Mouse (Mus musculus) MEL (cell line): ENCODE measurements around the gene Trim14.
A peak's percentile ranks its signal among the peaks of the same experiment; 100 is the strongest.

ENCODE experiments used
- CTCF ChIP-seq, 3 experiments: IDR thresholded peaks in 2 of 3; conservative IDR thresholded peaks in 1 of 3; 2 replicates each; pipeline ENCODE4 v1.5.1; 2011 to 2012; ENCODE audit warnings: low read length in 3 of 3, low read depth in 2 of 3, mild to moderate bottlenecking in 2 of 3, improper control_type of control experiment in 1 of 3, inconsistent platforms in 1 of 3, mixed read lengths in 1 of 3, moderate library complexity in 1 of 3; ENCODE audit not compliant: control insufficient read depth in 1 of 3, insufficient read depth in 1 of 3, poor library complexity in 1 of 3, severe bottlenecking in 1 of 3
- ELF1 ChIP-seq: IDR thresholded peaks from 2 replicates; pipeline ENCODE4 v1.6.1; 2014; ENCODE audit warnings: low read depth, mild to moderate bottlenecking, inconsistent platforms, low read length, improper control_type of control experiment, moderate library complexity
- KAT2A ChIP-seq: conservative IDR thresholded peaks from 2 replicates; pipeline ENCODE4 v1.6.1; 2012; ENCODE audit warnings: low read depth, low read length, improper control_type of control experiment, inconsistent platforms
- POLR2A ChIP-seq, 2 experiments: IDR thresholded peaks; 2 replicates each; pipeline ENCODE4 v1.6.1; 2011 to 2012; ENCODE audit warnings: low read length in 2 of 2, mild to moderate bottlenecking in 2 of 2, control low read depth in 1 of 2, improper control_type of control experiment in 1 of 2, low read depth in 1 of 2, moderate library complexity in 1 of 2; ENCODE audit not compliant: control insufficient read depth in 1 of 2, insufficient read depth in 1 of 2, poor library complexity in 1 of 2
- RAD21 ChIP-seq: IDR thresholded peaks from 2 replicates; pipeline ENCODE4 v1.6.1; 2011; ENCODE audit warnings: mild to moderate bottlenecking, low read depth, low read length, improper control_type of control experiment
- TCF12 ChIP-seq: IDR thresholded peaks from 2 replicates; pipeline ENCODE4 v1.6.1; 2014; ENCODE audit warnings: low read depth, mild to moderate bottlenecking, inconsistent platforms, low read length, improper control_type of control experiment, moderate library complexity
- ZC3H11A ChIP-seq: IDR thresholded peaks from 2 replicates; pipeline ENCODE4 v1.6.1; 2012; ENCODE audit warnings: low read depth, mild to moderate bottlenecking, inconsistent platforms, low read length, improper control_type of control experiment
- ZMIZ1 ChIP-seq: IDR thresholded peaks from 2 replicates; pipeline ENCODE4 v1.6.1; 2012; ENCODE audit warnings: low read depth, mild to moderate bottlenecking, inconsistent platforms, low read length, improper control_type of control experiment, moderate library complexity

DNA sequence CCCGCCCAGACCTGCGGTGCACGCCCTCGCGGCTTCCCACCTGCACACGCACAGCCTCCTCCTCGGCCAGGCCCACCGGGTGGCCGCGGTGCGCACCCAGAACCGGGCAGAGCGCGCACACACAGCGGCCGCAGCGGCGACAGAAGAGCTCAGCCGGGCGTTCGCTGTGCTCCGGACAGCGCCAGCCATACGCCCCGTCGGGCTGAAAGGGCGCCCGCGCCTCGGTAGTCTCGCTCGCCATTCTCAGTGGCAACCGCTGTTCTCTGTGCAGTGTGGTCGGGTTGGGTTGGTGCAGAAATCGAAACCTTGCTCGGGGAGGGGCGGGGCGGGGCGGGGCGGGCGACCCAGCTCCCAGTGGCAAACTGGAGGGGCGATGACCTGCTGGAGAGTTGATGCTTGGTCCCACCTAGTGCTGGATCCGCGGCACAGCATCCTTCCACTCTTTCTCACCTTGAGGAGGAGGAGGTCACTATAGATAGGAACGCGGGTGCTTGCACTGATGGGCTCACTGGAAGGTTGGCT is at the start of gene Trim14:
- TF ChIP-seq CTCF (IDR thresholded peaks at IDR 0.05 in 2 of 3, conservative IDR thresholded peaks at IDR 0.05 in 1 of 3; ENCODE audit: control insufficient read depth in 1 of 3, insufficient read depth in 1 of 3, low read depth in 2 of 3, low read length in 3 of 3, poor library complexity in 1 of 3, severe bottlenecking in 1 of 3) (peak in 2 of 3 experiments; percentile 23 to 26; a peak in 2 of 6 replicates), KAT2A (no peak), POLR2A (IDR thresholded peaks at IDR 0.05; ENCODE audit: control insufficient read depth in 1 of 2, insufficient read depth in 1 of 2, low read depth in 1 of 2, low read length in 2 of 2, poor library complexity in 1 of 2) (0 out of 4 replicates have a peak, but pooled peaks of 1 of the 2 experiments have one; percentile 25), TCF12 (no peak), ZC3H11A (no peak), RAD21 (peak; percentile 11), ELF1 (no peak), ZMIZ1 (no peak)
